Mouse (Mus musculus) spleen, postnatal 36 days (tissue): ENCODE measurements around the gene Itpr1.

Source experiments
- DNase-seq, 2 experiments: peaks; one replicate each; pipeline ENCODE4 v3.0.0; 2022; ENCODE audit warnings: low spot score in 2 of 2, mixed read lengths in 1 of 2

The Itpr1 gene

GRCm38 (mm10) chr6:108277622-108278396, 64.9 kb downstream of the Itpr1 start:
- DNase-seq, result no peak

GRCm38 (mm10) chr6:108278826-108279630, 66.1 kb downstream of the Itpr1 start:
- DNase-seq, result no peak

DNA sequence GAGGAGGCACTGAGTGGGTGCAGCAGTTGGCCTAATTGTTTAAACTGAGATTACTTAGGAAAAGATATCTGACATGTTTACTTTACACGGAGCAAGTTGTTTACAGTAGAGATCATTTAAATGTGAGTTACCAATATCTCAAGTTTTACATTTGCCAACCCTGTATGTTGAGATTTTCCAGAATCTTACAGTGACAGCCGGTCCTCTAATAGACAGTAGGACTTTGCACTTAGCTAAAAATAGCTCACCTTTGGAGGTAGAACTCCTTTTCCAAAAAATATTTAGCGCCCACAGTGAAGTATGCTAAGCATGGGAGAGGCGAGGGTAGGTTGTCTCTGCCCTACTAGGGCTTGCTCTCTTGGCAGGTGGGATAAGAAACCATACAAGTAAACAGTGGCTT, 69.2 kb downstream of the Itpr1 start:
- DNase-seq, result no peak

DNA sequence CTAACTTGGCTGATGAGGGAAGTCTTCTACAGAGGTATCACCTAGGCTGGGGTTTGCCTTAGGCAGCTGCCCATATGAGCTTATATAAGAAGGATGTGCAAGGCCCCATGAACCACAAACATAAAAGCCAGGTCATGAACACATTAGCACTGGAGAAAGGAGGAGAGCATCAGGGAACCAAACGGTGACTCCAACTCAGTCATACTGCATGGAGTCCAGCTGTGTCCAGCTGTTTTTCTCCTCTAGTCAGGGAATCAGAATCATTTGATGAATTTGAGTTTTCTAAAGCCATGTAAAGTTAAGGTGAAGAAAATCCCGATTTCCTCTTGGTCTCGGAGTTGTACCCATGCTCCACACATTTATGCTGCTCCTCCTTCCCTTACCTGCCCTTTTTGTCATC, 69.7 kb downstream of the Itpr1 start:
- no peak for DNase-seq

DNA sequence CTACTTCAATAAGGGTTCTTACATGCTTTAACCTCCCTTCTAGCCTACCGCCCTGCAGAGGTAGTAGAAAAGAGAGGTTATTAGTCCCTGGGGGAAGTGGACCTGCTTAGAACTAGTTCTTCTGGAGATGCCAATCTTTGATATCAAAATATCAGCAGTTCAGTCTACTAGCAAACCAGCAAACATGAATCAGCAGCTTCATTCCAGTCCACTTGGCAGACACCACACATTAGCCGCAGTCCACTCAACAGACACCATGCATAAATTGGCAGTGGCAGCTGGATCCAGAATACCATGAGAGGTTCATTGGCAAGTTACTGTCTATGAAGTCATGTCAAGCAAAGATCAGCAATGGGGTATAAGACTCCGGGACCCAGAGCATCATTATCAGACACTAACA, 71.8 kb downstream of the Itpr1 start:
- no peak for DNase-seq

- peak; percentile 35 to 41 for DNase-seq
Observed at GRCm38 (mm10) chr6:108288979-108289378, 76.1 kb downstream of the Itpr1 start.

GRCm38 (mm10) chr6:108290978-108291377, 78.1 kb downstream of the Itpr1 start:
- no peak for DNase-seq

GRCm38 (mm10) chr6:108291556-108291955, 78.7 kb downstream of the Itpr1 start:
- DNase-seq, result no peak

- DNase-seq, result no peak
Observed at GRCm38 (mm10) chr6:108301856-108302255, 89.0 kb downstream of the Itpr1 start.

GRCm38 (mm10) chr6:108303619-108304567, 91.0 kb downstream of the Itpr1 start:
- DNase-seq, result no peak

GRCm38 (mm10) chr6:108305171-108305779, 92.4 kb downstream of the Itpr1 start:
- no peak for DNase-seq

GRCm38 (mm10) chr6:108306240-108306639, 93.3 kb downstream of the Itpr1 start:
- DNase-seq, result peak; percentile 6 to 11

DNA sequence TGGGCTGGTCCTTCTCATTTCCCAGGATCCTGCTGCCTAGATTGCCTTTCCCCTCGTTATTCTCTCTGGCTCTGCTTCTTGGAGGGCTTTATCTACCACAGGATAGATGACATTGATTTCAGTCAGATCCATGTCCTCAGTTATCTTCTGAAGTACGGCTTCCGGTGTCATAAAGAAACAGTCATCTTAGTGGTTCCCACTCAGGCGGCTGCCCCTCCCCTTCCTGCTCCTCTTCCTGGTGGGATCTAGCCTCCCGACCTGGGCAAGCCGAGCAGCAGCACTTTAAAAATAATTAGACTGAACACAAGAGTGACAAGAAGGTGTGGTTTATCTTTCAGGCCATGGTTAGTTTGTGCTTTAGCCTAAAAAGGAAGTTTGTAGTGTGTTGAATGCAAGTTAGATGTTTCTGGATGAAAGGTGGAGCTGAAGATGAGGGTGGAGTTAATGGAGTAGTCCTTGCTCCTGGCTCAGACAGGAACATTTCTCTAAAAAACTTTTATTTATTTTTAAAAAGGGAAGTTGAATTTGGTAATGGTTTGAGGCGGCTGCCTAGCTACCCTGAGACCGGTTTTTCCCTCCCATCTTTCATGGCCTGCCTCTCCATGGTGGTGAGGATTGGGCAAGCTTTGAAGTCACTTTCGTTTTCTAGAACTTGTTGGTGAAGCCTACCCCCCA, 94.2 kb downstream of the Itpr1 start:
- DNase-seq, result peak in 1 of 2 experiments; percentile 18

DNA sequence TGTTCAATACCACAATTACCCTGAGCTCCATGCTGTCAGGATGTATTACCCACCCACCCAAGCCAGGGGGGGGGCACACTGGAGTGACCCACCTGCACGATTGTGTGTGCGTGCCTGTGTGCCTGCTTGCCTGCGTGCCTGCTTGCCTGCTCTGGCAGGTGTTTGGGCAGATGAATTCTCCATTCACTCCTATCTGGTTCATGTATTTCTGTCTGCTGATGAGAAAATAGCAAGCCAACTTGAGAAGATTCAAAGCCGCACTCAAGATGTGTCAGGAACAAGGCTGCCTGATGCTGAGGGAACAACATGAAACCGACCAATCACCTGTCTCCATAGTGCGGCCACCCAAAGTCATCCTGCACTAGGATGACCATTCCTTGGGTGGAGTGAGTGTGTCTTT, 94.9 kb downstream of the Itpr1 start:
- DNase-seq, result no peak

DNA sequence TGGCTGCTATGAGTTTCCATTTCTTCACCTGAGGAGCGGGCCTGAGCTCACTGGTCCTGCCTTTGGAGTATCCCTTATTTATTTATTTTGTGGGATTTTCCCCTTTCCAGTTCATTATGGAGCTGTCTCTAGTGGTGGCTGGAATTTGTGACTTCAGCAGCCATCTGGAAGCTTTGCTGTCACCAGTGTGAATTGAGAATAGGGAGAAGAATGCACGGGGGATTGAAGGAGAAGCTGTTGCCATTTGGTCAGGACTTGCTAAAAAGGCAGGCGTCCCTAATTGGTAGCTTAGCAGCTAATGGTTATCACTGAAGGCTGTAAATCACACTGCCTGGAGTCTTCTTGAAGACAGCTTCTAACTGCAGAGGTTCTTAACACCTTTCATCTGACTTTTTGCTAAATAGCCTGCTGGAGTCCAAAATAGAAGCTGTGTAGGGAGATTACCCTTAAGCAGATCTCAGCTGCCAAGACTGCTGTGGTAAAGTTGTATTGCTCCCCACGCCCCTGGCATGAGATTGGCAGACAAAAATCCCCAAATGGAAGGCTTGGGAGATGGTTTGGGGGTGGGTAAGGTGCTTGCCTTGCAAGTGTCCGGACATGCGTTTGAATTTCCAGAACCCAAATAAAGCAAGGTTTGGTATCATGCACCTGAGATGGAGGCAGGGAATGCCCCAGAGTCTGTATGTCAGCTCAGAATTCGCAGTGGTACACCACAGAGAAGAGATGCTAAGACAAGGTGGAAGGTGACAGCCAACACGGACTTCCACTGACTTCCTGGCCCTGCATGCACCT, 96.7 kb downstream of the Itpr1 start:
- no peak for DNase-seq

- no peak for DNase-seq
Observed at GRCm38 (mm10) chr6:108313056-108313455, 100.2 kb downstream of the Itpr1 start.

GRCm38 (mm10) chr6:108313997-108314396, 101.1 kb downstream of the Itpr1 start:
- peak in 1 of 2 experiments; percentile 11 for DNase-seq

GRCm38 (mm10) chr6:108316268-108316824, 103.5 kb downstream of the Itpr1 start:
- DNase-seq, result no peak

- no peak for DNase-seq
Observed at GRCm38 (mm10) chr6:108316951-108317350, 104.1 kb downstream of the Itpr1 start.

DNA sequence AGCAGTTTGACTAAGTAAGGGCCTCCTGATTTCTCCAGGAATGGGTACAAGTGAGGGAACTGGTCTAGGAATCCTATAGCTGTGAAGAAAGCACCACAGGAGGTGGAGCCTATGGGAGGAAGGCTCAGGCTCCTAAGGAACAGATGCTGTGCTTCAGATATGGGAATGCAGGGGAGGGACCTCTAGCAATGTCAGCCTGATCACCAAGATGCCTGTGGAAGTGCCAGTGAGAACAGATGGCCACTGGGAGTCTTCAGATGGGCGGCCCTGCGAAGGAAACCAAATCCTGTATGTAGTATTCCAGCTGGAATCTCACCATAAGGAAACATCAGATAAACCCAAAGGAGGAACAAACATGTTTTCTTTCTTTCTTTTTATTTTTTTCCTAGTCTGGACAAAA, 108.8 kb downstream of the Itpr1 start:
- DNase-seq, result no peak
